Mouse (Mus musculus) intestine, embryonic 14.5 days (tissue): ENCODE measurements at regions not wholly inside any gene's neighbourhood (a gene's known extent, or its start where the extent isn't known, plus 50 kb on each side); places are given as distances from the start of the nearest gene placed in this dataset.

Experiments
- ATAC-seq: fragments of 200-750 bp; cut with Nextera tagmentation; replicated peaks from 2 replicates; pipeline ENCODE4 v1.8.0; 2017; ENCODE audit warnings: low read depth, moderate number of reproducible peaks, moderate TSS enrichment, moderate library complexity; ENCODE audit not compliant: low FRiP score, low TSS enrichment
- DNase-seq: peaks from one replicate; pipeline ENCODE4 v3.0.0-alpha.2; 2018; ENCODE audit warnings: low spot score
- H3K27ac ChIP-seq: fragments of 300-500 bp; sonication (generic); 2 replicates; pipeline ENCODE4 v1.5.1; 2014; ENCODE audit warnings: low read depth, mild to moderate bottlenecking, control low read depth
- H3K27me3 ChIP-seq: fragments of 300-500 bp; sonication (generic); replicated peaks from 2 replicates; pipeline ENCODE4 v1.6.1; 2014; ENCODE audit warnings: low read length, control low read depth; ENCODE audit not compliant: control insufficient read depth, insufficient read depth
- H3K36me3 ChIP-seq: fragments of 300-500 bp; sonication (generic); 2 replicates; pipeline ENCODE4 v1.6.1; 2014; ENCODE audit warnings: low read length, control low read depth; ENCODE audit not compliant: control insufficient read depth, insufficient read depth
- H3K4me1 ChIP-seq: fragments of 300-500 bp; sonication (generic); replicated peaks from 2 replicates; pipeline ENCODE4 v1.6.1; 2014; ENCODE audit warnings: low read length, control low read depth, mixed read lengths; ENCODE audit not compliant: control insufficient read depth, insufficient read depth
- H3K4me2 ChIP-seq: fragments of 300-500 bp; sonication (generic); 2 replicates; pipeline ENCODE4 v1.6.1; 2014; ENCODE audit warnings: low read length
- H3K4me3 ChIP-seq: fragments of 300-500 bp; sonication (generic); 2 replicates; pipeline ENCODE4 v1.5.1; 2014; ENCODE audit warnings: low read depth, low read length, control low read depth, mixed read lengths
- H3K9ac ChIP-seq: fragments of 300-500 bp; sonication (generic); 2 replicates; pipeline ENCODE4 v1.6.1; 2014; ENCODE audit warnings: mild to moderate bottlenecking, low read length
- H3K9me3 ChIP-seq: fragments of 300-500 bp; sonication (generic); 2 replicates; pipeline ENCODE4 v1.6.1; 2016; ENCODE audit warnings: low read length, control low read depth; ENCODE audit not compliant: control insufficient read depth
- WGBS: fragments of 180-500 bp; shearing (Covaris S2); extraction: QIAGEN DNeasy Blood & Tissue Kit; methylation state at CpG from one replicate; pipeline ENCODE4 v1.1.7; 2014; 5-methylcytosine and 5-hydroxymethylcytosine counted together

- Histone ChIP-seq H3K4me3 (no peak overlapping the region), H3K9me3 (no peaks in the 10 kb centered on the region), H3K36me3 (no peaks in the 10 kb centered on the region), H3K27me3 (no peaks in the 10 kb centered on the region), H3K4me1 (no peaks in the 10 kb centered on the region), H3K9ac (no peak overlapping the region), H3K27ac (no peak overlapping the region), H3K4me2 (no peak overlapping the region)
- DNase-seq (no peak), ATAC-seq (no peak; the same call in 1 of the 2 replicates)
- WGBS = 79% methylated on average over 1 of the region's 1 CpGs
Observed at GRCm38 (mm10) chr1:35106665-35107064, 256.9 kb downstream of the Plekhb2 start.

- no peak overlapping the region for H3K4me3 ChIP-seq
- H3K27me3 ChIP-seq = no peaks in the 10 kb centered on the region
- no peak for ATAC-seq
- no peak overlapping the region for H3K9ac ChIP-seq
- H3K36me3 ChIP-seq = no peaks in the 10 kb centered on the region
- H3K4me1 ChIP-seq = no peaks in the 10 kb centered on the region
- WGBS = 60% methylated on average over 1 of the region's 1 CpGs
- no peak overlapping the region for H3K27ac ChIP-seq
- H3K9me3 ChIP-seq = no peaks in the 10 kb centered on the region
- DNase-seq = no peak
- H3K4me2 ChIP-seq = no peak overlapping the region
Observed at GRCm38 (mm10) chr1:35109801-35110200, 260.0 kb downstream of the Plekhb2 start.

GRCm38 (mm10) chr1:35115521-35115920 is 265.7 kb downstream of the Plekhb2 start:
- H3K27me3 ChIP-seq = no peaks in the 10 kb centered on the region
- no peaks in the 10 kb centered on the region for H3K36me3 ChIP-seq
- H3K4me2 ChIP-seq = no peak overlapping the region
- no peaks in the 10 kb centered on the region for H3K4me1 ChIP-seq
- H3K9me3 ChIP-seq = peaks cover 16% of the 10 kb centered on the region; the same call in 1 of the 2 replicates
- ATAC-seq = no peak
- no peak overlapping the region for H3K27ac ChIP-seq
- H3K9ac ChIP-seq = no peak overlapping the region
- H3K4me3 ChIP-seq = no peak overlapping the region
- no peak for DNase-seq

GRCm38 (mm10) chr1:35137907-35138306 is 288.1 kb downstream of the Plekhb2 start:
- no peak for ATAC-seq
- no peak for DNase-seq
- WGBS = 84% methylated on average over 3 of the region's 3 CpGs

GRCm38 (mm10) chr1:35149036-35149435 is 299.3 kb downstream of the Plekhb2 start:
- no peak overlapping the region for H3K27ac ChIP-seq
- no peaks in the 10 kb centered on the region for H3K4me1 ChIP-seq
- ATAC-seq (no peak), DNase-seq (no peak)
- H3K36me3 ChIP-seq = no peaks in the 10 kb centered on the region
- no peak overlapping the region for H3K9ac ChIP-seq
- H3K9me3 ChIP-seq = no peaks in the 10 kb centered on the region
- H3K27me3 ChIP-seq = no peaks in the 10 kb centered on the region
- H3K4me2 ChIP-seq = no peak overlapping the region
- H3K4me3 ChIP-seq = no peak overlapping the region

More at GRCm38 (mm10) chr1:35137907-35138306, 288.1 kb downstream of the Plekhb2 start:
- H3K36me3 ChIP-seq = no peaks in the 10 kb centered on the region
- H3K4me1 ChIP-seq = no peaks in the 10 kb centered on the region
- H3K4me2 ChIP-seq = no peak overlapping the region
- H3K27ac ChIP-seq = no peak overlapping the region
- no peaks in the 10 kb centered on the region for H3K27me3 ChIP-seq
- no peak overlapping the region for H3K4me3 ChIP-seq
- H3K9me3 ChIP-seq = no peaks in the 10 kb centered on the region
- H3K9ac ChIP-seq = no peak overlapping the region

- DNase-seq (no peak), ATAC-seq (no peak)
- H3K9ac ChIP-seq = no peak overlapping the region
- H3K27ac ChIP-seq = no peak overlapping the region
- no peaks in the 10 kb centered on the region for H3K27me3 ChIP-seq
- no peak overlapping the region for H3K4me2 ChIP-seq
- no peaks in the 10 kb centered on the region for H3K36me3 ChIP-seq
- H3K4me3 ChIP-seq = no peak overlapping the region
- H3K9me3 ChIP-seq = no peaks in the 10 kb centered on the region
- no peaks in the 10 kb centered on the region for H3K4me1 ChIP-seq
Observed at GRCm38 (mm10) chr1:35162506-35162905, 312.7 kb downstream of the Plekhb2 start.

- H3K4me2 ChIP-seq = no peak overlapping the region
- WGBS = 72% methylated on average over 2 of the region's 2 CpGs
- H3K4me3 ChIP-seq = no peak overlapping the region
- H3K4me1 ChIP-seq = no peaks in the 10 kb centered on the region
- peaks cover 3% of the 10 kb centered on the region; the same call in 1 of the 2 replicates for H3K9me3 ChIP-seq
- H3K27me3 ChIP-seq = no peaks in the 10 kb centered on the region
- H3K36me3 ChIP-seq = no peaks in the 10 kb centered on the region
- H3K9ac ChIP-seq = no peak overlapping the region
- ATAC-seq (no peak), DNase-seq (no peak)
- H3K27ac ChIP-seq = no peak overlapping the region
Observed at GRCm38 (mm10) chr1:35200656-35201055, 350.9 kb downstream of the Plekhb2 start.

- Histone ChIP-seq H3K9me3 (peaks cover 5% of the 10 kb centered on the region; the same call in 1 of the 2 replicates), H3K27ac (no peak overlapping the region), H3K4me2 (no peak overlapping the region), H3K27me3 (no peaks in the 10 kb centered on the region), H3K4me1 (no peaks in the 10 kb centered on the region), H3K4me3 (no peak overlapping the region), H3K36me3 (no peaks in the 10 kb centered on the region), H3K9ac (no peak overlapping the region)
- 69% methylated on average over 7 of the region's 7 CpGs for WGBS
- ATAC-seq (no peak), DNase-seq (no peak)
Observed at GRCm38 (mm10) chr1:35201083-35201879, 351.5 kb downstream of the Plekhb2 start.

- no peak overlapping the region for H3K9ac ChIP-seq
- H3K36me3 ChIP-seq = no peaks in the 10 kb centered on the region
- no peaks in the 10 kb centered on the region for H3K27me3 ChIP-seq
- H3K4me3 ChIP-seq = no peak overlapping the region
- no peak overlapping the region for H3K4me2 ChIP-seq
- WGBS = 67% methylated on average over 1 of the region's 1 CpGs
- DNase-seq (no peak), ATAC-seq (no peak)
- H3K9me3 ChIP-seq = peaks cover 5% of the 10 kb centered on the region; the same call in 1 of the 2 replicates
- no peaks in the 10 kb centered on the region for H3K4me1 ChIP-seq
- H3K27ac ChIP-seq = no peak overlapping the region
Observed at GRCm38 (mm10) chr1:35201880-35202220, 352.1 kb downstream of the Plekhb2 start.
